Mouse (Mus musculus): Measurements from ENCODE around the gene Gna15.

Gene Gna15

GRCm38 (mm10) chr10:81466066-81466465 lies 58.0 kb downstream of the Gna15 start:
- no peak for DNase-seq (ENCODE audit: low spot score)

- no peak for DNase-seq (ENCODE audit: low spot score)
Observed at GRCm38 (mm10) chr10:81465265-81465645, 58.8 kb downstream of the Gna15 start.

DNA sequence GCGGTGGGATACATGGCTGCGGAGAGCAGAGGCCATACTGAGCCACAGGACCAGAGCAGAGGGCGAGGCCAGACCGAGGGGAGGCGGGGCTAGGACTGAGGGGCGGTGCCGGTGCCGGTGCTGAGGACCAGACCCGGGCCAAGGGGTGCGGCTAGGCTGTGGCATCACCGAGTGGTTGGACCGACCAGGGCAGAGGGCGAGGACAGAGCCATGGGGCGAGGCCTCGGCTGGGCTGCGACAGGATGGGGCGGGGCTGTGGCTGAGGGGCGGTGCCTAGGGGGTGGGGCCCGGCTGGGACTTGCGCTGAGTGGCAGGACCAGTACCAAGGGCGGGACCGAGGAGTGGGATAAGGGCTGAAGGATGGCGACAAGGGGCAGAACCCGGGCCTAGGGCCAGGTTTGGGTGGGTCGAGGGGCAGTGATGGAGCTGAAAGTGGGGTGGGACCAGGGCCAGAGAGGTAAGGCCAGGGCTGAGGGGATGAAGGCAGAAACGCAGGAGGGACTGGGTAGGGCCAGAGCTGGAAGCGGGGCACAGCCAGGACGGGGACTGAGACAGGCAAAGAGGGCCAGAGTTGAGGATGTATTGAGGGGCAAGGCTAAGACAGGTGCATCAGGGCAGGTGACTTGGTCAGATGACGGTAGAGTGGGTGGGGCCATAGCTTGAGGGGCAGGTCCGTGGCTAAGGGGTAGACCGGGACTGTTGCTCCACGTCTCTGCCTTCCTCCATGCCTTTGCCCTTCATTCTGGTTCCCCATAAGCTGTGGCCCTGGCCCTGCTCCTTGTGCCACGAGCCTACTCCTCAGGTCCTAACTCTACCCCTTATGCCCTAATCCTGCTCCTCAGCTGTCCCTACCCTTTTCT lies 59.4 kb downstream of the Gna15 start:
- DNase-seq (ENCODE audit: low spot score): peak; percentile 26

- DNase-seq (ENCODE audit: low spot score): no peak
Observed at GRCm38 (mm10) chr10:81463531-81463930, 60.5 kb downstream of the Gna15 start.

DNA sequence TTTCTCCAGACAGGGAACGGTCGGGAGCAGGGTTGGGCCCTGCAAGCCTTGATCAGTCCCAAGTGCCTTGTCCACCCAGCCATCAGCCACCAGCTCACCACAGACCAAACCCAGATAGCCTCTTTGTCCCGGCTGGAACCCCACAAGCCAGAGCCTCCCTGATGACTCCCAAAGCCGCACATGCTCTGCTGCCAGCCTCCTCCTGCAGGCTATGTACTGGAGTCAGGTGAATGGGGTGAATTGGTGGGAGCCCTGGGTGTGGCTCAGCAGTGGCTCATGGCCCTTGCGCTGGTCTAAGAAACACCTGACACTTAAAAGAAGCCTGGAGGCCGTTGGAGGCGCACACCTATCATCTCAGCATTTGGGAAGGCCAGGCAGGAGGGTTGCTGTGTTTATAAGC lies 61.1 kb downstream of the Gna15 start:
- DNase-seq (ENCODE audit: low spot score): no peak

GRCm38 (mm10) chr10:81462415-81462804 lies 61.6 kb downstream of the Gna15 start:
- no peak for DNase-seq (ENCODE audit: low spot score)

DNA sequence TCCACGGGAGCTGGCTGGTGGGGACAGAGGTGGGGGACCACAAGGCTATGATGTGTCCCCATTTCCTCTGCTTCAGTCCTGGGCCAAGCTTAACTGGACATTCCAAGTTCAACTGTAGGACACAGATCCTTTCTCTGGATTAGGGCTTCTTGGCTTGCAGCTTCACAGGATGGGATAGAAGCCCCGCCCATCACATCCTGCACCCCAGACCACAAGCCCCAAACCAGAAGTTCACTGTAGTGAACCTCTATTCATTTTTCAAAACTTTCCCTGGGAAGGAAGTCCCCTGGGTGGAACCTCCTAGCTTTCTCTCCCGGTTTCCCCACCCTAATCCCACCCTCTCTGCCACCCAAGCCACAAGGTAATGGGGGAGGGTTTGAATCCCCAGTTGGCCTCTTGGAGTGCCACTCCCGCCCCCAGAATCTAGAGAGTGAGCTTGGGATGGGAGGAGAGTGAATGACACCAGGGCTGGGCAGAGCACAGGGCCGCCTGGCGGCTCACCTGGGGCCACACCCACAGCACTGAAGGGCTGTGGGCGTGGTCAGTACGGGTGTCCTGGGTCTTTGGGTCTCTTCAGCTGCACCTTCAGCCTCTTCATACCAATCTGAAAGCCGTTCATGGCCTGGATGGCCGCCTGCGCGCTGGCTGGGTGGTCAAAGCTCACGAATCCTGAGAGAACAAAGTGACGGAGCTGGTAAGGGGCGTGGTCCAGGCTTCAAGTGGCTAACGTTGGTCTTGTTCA lies 62.2 kb downstream of the Gna15 start:
- DNase-seq (ENCODE audit: low spot score): no peak

DNA sequence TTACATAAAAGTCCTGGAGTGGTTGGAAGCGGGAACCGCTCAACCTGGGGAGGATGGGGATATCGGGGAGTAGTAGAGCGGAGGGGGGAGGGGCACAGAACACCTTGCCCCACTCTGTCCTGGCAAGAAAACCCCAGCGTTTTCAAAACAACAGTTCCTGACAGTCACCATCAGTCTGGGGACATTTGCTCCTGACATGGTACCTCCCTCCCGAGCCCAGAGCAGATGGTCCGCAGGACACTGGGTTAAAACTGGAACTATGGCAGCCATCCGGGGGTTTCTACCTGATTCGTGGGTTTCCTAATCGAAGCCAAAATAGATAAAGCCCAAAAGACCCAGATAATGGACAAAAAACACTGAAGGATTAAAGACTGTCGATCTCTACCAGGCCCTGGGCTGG lies 63.1 kb downstream of the Gna15 start:
- no peak for DNase-seq (ENCODE audit: low spot score)

DNA sequence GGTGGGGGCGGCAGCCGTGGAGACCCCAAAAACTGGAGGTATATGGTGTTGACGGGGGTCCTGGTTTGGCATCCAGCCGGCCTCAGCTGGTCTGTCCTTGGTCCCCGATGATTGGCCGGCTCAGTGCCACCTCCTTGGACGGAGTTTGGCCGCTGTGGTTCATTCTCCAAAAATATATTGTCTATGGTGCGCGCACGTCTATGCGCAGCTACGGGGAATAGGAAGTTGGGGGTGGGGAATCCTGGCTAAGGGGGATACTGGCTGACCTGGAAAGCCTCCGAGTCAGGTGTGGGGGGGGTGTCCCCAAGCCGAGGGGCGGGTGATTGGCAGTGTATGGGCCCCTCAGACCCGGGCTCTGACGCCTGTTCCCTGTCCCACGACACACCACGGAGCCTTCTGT lies 63.6 kb downstream of the Gna15 start:
- DNase-seq (ENCODE audit: low spot score): no peak

DNA sequence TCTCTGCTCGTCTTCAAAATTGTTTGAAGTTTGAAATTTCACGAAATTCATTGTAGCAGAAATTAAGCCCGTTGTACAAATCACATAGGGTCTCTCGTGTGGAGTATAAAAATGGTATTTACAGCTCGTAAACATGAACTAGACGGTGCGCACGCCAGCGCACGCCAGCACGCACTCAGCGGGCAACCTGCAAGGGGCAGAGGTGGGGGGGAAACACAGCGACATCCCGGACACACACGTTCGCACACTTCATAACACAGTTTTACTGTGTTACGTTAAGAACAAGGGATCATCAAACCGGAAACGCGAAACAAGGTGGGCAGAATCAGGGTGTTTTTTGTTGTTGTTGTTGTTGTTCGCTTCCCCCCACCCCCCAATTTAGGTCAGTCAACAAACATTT lies 64.6 kb downstream of the Gna15 start:
- DNase-seq (ENCODE audit: low spot score): no peak

- no peak for DNase-seq (ENCODE audit: low spot score)
Observed at GRCm38 (mm10) chr10:81458267-81458666, 65.8 kb downstream of the Gna15 start.

- no peak for DNase-seq (ENCODE audit: low spot score)
Observed at GRCm38 (mm10) chr10:81457624-81458023, 66.4 kb downstream of the Gna15 start.

- DNase-seq (ENCODE audit: low spot score): no peak
Observed at GRCm38 (mm10) chr10:81456983-81457563, 67.0 kb downstream of the Gna15 start.

GRCm38 (mm10) chr10:81455181-81455895 lies 68.7 kb downstream of the Gna15 start, which contains the start of gene Nfic:
TSS of gene Nfic (minus strand) at chr10:81455635.
- DNase-seq (ENCODE audit: low spot score): no peak

DNA sequence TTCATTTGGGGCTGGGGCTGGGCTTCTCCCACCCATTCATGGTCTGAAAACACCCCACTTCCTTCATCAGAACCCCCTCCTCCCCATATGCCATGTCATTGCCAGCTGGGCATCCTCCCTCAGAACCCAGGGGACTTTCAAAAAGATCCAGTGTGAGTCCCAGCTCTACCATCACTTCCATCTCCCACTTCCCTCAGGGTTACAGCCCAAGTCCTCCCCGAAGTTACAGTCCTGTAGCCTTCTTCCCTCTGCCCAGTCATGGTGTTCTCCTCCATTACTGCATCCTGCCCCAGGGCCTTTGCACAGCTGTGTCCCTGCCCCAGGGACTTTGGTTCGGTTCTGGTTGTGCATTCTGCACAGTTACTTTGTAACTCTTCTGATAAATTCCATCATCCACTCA lies 69.9 kb downstream of the Gna15 start:
- DNase-seq (ENCODE audit: low spot score): no peak

DNA sequence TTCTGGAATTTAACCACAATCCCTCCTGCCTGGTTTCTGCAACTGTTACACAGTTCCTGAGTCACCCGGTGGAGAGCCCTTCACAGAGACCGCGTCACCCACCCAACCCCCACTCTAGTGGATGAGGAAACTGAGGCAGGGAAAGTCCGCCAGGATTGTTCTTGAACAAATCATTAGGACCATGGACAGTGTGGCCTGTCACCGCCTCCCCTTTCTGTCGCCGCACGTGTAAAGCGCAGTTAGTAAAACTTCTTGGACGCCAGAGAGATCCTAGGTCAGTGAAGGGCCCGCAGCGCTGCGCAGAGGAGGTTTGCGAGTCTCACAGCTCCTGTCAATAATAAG lies 71.1 kb downstream of the Gna15 start:
- DNase-seq (ENCODE audit: low spot score): no peak
